Mouse (Mus musculus) monocyte, adult 5-6 weeks (primary cell): ENCODE measurements around the gene Armc9. TPM values are rescaled to one million over a fixed set of nuclear protein-coding genes. Genes with fewer than 3 reads are reported as not detected.

Experiments
- ATAC-seq: fragments of 153-309, 156-312 bp; replicated peaks from 2 replicates; pipeline ENCODE4 v1.8.0; 2017; ENCODE audit warnings: mild to moderate bottlenecking; ENCODE audit not compliant: low TSS enrichment, insufficient number of reproducible peaks, severe bottlenecking, poor library complexity, low FRiP score
- total RNA-seq: library from RNA; stranded (forward); fragments of 200-1000, 200-491, 200-594 nt; gene quantifications from 3 replicates; pipeline ENCODE4 v1.2.3, GENCODE M21; 2017

Armc9 gene
- total RNA-seq, 1 experiment from 2014 or later, result 5.3 TPM

DNA sequence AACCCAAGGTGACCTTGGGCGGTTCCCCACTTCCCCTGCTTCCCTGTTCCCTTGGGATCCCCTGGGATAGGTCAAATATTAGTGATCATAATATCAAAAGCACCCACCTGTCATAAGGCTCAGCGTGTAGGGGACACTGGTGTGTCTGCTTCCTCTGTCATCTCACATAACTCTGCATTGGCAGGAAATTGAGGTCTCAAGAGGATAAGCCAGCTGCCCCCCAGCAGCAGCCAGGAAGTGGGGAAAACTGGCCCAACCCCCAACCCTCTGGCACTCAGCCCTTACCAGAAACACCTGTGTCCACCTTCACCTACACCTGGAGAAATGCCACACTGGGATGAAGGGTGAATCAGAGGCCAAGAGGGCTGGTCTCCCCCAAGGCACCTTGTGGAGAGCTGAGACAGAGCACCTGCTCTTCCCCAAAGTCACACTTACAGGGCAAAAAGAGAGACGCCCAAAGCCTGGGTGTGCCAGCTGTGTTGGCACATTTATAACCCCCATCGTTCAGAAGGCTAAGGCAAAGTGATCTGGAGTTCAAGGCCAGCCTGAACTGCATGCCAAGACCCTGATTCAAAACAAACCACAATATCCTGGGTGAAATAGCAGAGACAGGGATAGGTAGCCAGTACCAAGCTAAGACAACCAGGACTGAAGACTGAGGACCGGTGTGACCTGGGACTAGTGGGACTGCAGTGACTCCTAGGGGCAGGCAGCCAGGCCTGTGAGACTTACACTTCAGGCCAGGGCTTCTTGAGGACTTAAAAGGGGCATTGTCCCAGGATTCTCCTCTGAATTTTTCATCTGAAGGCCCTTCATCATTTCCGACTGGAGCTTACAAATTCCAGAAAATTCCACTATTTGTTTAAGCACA, 146.9 kb downstream of the Armc9 start:
- ATAC-seq, result 0 out of 2 replicates have a peak, but pooled peaks have one; percentile 32

DNA sequence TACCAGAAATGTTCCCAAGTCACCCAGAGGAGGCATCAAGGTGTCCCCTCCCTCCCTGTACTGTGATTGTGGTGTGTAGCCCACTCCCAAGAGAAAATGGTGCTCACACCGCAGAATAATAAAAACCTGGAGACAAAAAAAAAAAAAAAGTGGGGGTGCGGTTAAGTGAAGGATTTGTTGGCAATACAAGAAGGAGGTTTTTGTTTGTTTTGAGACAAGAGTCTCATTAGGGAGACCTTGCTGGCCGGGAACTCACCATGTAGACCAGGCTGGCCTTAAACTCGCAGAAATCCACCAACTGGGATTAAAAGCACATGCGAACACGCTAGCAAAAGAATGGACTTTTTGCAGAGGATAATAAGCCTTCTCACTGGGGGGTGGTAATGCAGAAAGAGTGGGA, 148.0 kb downstream of the Armc9 start, which contains the start of gene B3gnt7:
TSS of gene B3gnt7 (plus strand) at position 301 of the 400 bp plus-strand sequence.
- no peak for ATAC-seq

DNA sequence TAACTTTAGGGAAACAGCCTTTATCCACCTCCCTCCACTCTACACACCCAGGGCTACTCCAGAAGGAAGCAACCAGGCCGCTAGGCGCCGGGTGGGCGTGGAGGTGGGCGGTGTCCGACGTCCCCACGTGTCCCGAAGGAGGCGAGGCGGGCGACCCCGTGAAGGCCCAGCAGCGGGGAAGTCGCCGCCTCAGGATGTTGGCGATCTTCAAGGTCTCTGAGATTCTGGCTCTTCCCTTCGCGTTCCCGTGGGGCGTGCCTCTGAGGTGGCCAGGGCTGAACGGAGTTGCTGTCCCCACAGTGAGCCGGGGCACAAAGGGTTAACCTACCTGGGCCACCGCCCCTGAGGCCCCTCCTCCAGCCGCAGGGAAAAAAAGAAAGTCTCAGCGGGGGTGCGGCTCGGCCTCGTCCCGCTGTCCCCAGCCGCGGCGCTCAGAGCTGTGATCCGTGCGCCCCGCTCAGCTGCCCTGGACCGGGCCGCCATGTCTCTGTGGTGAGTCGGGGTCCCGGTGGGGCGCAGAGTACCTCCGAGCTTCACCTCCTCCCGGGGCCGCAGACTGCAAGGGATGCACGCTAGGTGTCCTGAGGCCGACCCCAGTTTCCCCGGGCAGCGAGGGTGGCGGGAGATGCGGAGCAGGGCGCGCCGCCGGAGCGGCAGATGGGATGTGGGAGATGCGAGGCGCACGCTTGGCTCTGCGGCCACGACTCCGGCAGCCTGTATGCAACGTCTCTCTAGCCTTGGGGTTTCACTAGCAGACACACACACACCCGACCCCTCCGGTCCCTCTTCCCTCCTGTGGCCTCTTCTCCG, 148.7 kb downstream of the Armc9 start:
- no peak for ATAC-seq

DNA sequence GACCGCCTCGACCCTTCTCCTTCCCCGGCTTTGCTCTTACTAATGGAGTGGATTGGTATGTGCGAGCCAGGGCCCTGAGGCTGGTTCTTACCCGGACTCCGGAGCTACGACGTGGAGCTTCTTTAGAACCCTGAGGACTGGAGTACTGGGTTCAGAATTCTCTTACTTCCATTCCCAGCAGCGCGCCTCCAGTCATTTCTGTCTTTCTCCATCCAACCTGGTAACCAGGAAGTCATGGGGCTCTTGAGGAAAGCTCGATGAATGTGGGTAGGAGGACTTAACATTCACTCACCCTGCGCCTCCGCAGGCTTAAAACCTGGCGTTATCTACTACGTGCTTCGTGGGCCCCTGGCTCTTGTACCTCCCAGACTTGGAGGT, 149.3 kb downstream of the Armc9 start:
- ATAC-seq, result no peak

DNA sequence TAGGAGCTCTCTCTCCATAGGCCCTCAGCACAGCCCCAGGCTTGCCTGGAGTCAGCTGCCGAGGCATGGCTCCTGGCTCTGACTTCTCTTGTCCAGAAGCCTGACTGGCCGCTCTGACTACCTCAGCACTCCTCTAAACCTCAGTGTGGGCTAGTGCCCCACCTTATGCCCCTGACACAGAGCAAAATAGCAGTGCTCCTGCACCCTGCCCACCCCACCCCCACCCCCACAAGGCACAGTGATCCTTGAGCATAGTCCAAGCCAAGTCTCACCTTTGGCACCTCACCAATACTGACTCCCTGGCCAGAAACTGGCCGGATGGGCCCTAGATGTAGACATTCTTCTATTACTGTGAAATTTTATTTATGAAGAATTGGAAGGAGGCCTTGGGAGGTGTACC, 152.1 kb downstream of the Armc9 start:
- ATAC-seq, result no peak

DNA sequence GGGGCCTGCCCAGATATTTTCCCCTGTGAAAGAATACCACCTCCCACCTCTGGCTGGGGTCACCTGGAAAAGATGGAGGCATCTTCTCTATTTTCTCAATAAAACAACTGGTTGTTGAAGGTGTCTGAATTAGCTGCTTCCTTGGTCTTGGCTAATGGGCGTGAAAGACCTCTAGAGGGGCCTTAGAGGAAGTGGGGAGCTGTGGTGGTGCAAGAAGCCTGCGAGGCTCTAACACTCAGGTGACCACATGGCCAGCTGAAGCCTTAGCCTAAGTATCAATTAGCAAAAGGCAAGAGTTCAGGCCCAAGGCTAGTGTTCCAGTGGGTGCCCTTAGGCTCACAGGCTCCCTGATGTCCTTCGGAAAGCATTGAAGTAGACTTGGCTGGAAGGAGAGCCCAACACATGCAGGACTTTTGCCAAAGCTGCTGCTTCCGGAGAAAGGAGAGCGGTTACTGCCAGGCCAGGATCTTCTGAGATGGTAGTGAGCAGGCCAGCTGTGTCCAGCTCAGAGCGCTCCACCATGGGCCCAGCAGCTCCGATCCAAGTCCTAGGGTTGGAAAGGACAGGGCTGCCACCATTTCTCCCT, 152.7 kb downstream of the Armc9 start:
- ATAC-seq, result no peak

DNA sequence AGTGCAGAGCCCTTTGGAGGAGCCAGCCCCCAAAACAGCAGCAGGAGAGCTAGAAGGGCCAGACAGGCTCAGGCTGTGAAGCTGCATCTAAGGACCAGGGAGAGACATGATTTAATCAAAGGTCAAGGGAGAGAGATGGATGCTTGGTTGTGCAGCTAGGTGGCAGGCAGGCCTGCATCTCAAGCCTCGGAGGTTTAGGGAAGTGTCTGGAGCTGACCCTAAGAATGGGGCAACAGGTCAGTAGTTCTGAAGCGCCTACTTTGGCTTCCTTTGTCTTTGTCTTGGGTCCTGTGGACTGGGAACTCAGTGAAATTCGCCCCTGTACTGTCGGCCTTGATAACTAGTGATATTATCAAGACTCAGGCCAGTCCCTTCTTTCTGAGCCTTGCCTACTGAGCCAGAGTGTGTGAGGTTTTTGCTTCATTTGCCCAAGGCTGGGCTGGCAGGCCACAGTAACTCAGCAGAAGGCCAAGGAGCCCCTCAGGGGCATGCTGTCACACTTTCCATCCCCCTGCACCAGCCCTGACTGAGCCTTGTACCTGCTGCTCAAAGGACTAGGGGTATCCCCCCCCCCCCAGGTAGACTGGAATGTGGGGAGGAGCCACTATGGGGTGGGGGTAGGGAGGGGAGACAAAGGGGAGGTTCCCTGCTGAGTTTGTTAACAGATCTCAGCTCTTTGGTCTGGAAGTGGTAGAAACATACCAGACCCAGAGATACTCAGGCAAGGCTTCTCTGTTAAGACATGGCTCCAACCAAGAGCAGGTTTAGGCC, 153.5 kb downstream of the Armc9 start:
- peak; percentile 67; the same call in 1 of the 2 replicates for ATAC-seq

DNA sequence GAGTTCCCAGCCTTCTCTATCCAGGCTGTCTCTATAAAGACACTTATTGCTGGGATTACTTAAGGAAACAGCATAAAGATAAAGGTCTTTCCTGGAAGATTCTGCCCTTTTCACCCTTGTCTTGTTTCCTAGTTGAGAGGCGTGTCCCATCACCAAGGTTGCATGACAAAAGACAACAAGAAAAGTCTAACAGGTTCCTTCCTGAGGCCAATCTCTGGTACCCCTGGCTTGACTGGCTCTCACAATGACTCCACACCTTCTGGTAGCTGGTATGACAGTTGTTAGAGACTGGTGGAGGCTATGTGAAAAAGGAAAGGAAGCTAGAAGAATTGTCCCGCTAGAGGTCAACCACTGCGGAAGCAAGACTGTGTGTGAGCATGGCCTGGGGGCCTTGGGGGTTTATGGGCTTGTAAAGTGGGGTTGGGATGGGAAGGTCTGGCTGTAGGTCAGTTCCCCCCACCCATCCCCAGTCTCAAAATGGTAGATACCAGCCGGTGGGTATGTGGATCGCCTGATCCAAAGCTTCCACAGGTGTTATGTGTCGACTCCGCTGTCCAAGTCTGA, 154.8 kb downstream of the Armc9 start:
- ATAC-seq, result no peak

DNA sequence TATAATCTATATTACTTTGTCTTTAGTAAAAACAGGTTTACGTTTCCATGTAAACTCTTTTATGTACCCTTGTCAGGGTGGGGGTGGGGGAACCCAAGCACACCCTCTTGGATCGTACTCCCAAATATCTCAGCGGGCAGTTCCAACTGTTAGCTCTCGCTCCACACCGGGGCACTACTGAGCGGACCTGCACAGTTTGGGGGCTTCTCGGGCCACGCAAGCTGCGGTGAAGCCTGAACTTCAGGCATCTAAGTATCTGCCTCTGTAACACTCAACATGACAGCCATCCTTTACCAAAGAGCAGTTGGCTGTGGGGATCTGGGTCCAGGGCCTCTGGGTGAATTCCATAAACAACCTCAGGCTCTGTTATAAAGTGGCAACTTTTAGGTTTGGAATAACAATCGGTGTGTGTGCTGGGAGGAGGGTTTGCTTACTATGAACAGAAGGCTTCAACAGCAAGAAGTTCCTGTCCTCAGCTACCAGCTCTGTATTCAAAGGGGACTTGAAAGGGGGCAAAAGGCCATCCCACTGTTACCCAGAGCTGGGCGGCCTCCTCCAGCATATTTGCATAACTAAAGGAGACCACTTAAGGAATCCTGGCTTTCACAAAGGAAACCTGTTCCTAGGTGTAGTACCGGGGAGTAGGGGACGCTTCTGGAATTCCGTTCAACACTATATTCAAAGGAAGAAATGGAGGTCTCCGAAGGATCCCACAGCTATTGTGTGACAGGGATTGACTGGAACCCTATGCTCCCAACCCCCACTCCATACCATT, 156.1 kb downstream of the Armc9 start:
- ATAC-seq, result no peak

DNA sequence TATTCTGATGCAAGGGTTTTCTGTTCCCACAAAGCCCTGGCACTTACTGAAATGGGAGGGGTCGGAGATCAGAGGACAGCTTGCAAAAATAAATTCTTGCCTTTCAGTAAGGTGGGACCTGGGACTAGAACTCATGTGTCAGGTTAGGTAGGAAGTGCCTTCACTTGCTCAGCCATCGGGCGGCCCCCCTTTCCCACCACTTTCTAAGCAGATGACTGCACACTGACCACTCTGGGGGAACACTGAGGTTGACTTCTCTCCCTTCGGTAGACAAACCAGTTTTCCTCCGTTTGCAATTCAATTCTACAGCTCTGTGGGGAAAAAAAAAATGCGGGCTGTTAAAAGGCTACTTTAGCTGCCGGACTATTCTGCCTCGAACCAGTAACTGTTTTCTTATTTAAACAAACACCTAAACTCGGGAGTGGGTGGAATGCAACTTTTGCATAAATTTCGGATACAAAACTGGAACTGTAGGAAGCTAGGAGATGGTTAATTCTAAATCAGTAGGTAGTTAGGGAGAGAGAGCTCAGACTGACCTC, 157.0 kb downstream of the Armc9 start:
- no peak for ATAC-seq

DNA sequence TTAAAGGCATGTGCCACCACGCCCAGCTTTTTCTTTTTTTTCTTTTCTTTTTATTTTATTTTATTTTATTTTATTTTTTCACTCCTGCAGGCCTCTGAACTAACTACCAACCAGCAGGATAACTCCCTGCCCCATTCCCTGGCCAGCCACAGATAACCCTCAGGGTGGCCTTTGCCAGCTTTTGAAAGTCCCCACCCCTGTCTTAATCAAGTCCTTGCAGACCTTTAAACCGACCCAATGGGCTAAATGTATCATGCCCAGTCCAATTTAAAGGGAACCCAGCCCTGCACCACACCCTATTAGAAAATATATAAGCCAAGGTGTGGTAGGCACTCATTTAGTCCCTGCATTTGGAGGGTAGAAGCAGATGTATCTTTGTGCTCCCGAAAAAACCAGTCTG, 157.7 kb downstream of the Armc9 start:
- no peak for ATAC-seq

DNA sequence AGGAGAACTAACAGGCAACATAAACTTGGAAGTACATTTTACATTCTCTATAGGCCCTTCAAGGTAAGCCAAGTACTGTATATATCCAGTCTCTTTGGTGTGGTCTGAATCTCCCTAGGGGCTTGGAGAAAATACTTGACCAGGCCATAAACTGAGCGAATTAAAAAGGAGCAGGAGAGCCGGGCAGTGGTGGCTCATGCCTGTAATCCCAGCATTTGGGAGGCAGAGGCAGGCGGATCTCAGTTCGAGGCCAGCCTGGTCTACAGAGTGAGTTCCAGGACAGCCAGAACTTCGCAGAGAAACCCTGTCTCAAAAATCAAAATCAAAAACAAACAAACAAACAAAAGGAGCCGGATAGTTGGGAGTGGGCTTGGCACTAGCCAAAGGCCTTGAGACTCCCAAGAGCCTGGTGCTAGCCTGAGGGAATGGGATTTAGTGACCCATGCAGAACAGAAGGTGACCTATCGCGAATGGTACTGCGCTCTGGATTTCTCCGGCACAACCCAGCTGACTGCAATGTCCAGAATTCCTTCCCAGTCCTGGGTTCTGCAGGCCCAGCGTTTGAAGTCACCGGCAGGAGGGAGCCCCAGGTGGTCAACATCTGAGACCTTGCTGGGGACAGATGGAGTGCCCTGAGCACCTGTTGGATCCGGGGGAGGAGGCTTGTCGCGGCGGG, 158.7 kb downstream of the Armc9 start:
- ATAC-seq, result no peak

DNA sequence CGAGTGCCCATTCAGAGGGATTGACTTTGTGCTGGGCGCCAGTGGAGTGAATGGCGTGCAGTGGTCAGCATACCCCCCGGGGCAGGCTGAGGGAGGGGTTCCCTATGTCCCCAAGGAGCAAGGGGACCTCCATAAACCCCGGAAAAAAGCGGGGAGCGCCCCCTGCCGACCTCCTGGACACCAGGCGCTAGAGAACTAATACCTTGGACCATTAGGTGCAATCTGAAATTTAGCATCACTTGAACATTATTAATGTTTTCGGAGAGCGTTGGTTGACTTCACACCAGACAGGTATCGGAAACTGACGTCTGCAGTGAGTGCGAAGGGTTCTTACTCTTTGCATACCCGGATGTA, 159.2 kb downstream of the Armc9 start:
- no peak for ATAC-seq

DNA sequence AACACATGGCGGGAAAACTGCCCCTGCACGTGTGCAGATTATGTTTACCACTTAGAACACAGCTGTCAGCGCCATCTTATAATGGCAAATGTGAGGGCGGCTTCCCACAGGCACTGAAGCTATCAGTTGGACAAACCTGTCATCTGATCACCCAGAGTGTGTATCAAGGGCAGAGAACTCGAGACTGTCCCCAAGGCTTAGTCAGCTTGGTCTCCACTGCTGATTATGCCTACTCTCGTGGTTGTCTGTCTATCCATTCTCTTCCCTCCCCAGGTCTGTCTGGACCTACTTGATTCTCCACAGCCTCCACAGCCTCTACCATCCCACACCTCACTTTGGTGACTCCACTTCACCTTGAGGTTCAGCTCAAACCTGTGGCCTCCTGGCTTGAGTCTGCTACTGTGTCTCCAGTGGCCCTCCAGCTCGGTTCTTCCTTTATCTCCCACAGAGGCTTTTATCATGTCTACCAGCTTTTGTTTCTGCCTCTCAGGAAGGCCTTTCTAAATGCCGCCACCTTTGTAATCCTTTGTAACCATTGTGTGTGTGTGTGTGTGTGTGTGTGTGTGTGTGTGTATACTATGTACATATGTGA, 166.3 kb downstream of the Armc9 start:
- no peak for ATAC-seq
